Comparison of ENCODE assay signal across 8 mouse cellular contexts in the genomic region with DNA sequence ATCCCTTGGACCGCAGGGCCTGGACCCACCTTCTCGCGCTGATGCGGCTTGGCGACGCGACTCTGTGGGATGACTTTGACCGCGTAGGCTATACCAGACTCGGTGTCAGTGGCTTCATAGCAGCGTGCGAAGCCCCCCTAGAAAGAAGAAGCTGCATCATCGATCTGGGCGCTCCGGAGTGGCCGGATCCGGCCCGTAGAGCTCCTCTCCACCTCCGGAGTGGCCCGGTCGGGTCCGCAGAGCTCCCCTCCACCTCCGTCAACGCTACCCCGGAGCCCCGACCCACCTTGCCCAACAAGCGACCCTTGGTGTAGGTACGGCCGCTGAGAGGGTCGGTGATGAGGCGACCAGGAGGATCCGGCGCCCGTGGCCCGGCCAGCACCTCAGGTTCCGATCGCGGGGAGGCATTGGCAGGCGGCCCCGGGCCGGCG. TPM values are rescaled to one million over a fixed set of nuclear protein-coding genes. Genes with fewer than 3 reads are reported as not detected.
DNase-seq lines count a peak whose midpoint lies in the region; ATAC-seq and TF ChIP-seq lines count a peak whose summit lies in the region.

No protein-coding gene starts in this region.

- no peaks in the 10 kb centered on the region for H3K27me3 ChIP-seq in kidney, adult 2 months (replicated peaks; ENCODE audit: control insufficient read depth, insufficient read depth, low read length)
- H3K27me3 ChIP-seq in forebrain, postnatal 0 days (ENCODE audit: insufficient read depth, low read length) = no peaks in the 10 kb centered on the region
- H3K27me3 ChIP-seq in liver, postnatal 0 days (ENCODE audit: insufficient read depth, low read length) = peaks cover 17% of the 10 kb centered on the region

- TF ChIP-seq POLR2A in kidney, adult 2 months (IDR thresholded peaks at IDR 0.05; ENCODE audit: low read depth, low read length) = no peak

- peak; percentile 46 for ATAC-seq in forebrain, postnatal 0 days
- ATAC-seq in liver, postnatal 0 days = no peak

- peak overlapping the region; percentile 90 for H3K4me2 ChIP-seq in forebrain, postnatal 0 days (ENCODE audit: low read depth)
- peak overlapping the region; percentile 98 for H3K4me2 ChIP-seq in liver, postnatal 0 days (ENCODE audit: low read depth, low read length)

- H3K4me1 ChIP-seq in kidney, adult 2 months (ENCODE audit: control insufficient read depth, insufficient read depth, low read length) = peaks cover 10% of the 10 kb centered on the region; the same call in 1 of the 2 replicates
- H3K4me1 ChIP-seq in forebrain, postnatal 0 days (ENCODE audit: insufficient read depth) = peaks cover 5% of the 10 kb centered on the region; the same call in 1 of the 2 replicates
- peaks cover 30% of the 10 kb centered on the region for H3K4me1 ChIP-seq in liver, postnatal 0 days (ENCODE audit: insufficient read depth)

- H3K4me3 ChIP-seq in kidney, adult 2 months (ENCODE audit: insufficient read depth, low read depth, low read length) = peak overlapping the region; percentile 69
- peak overlapping the region; percentile 81 for H3K4me3 ChIP-seq in forebrain, postnatal 0 days (ENCODE audit: low read depth, low read length)
- peak overlapping the region; percentile 92 for H3K4me3 ChIP-seq in liver, postnatal 0 days (ENCODE audit: low read depth, low read length)

- no peaks in the 10 kb centered on the region for H3K36me3 ChIP-seq in kidney, adult 2 months (ENCODE audit: control insufficient read depth, insufficient read depth, low read length)
- H3K36me3 ChIP-seq in forebrain, postnatal 0 days (ENCODE audit: insufficient read depth) = peaks cover 19% of the 10 kb centered on the region
- H3K36me3 ChIP-seq in liver, postnatal 0 days (replicated peaks; ENCODE audit: insufficient read depth, low read length) = peaks cover 19% of the 10 kb centered on the region

- H3K9me3 ChIP-seq in forebrain, postnatal 0 days (ENCODE audit: low read length) = no peaks in the 10 kb centered on the region
- no peaks in the 10 kb centered on the region for H3K9me3 ChIP-seq in liver, postnatal 0 days (ENCODE audit: low read length)

- no peak overlapping the region for H3K27ac ChIP-seq in kidney, adult 2 months (ENCODE audit: insufficient read depth, low read depth, low read length)
- H3K27ac ChIP-seq in forebrain, postnatal 0 days (ENCODE audit: low read depth, low read length) = peak overlapping the region; percentile 78
- H3K27ac ChIP-seq in liver, postnatal 0 days (ENCODE audit: low read depth) = peak overlapping the region; percentile 72; the same call in 1 of the 2 replicates

- no peak for TF ChIP-seq CTCF in kidney, adult 2 months (conservative IDR thresholded peaks at IDR 0.05; ENCODE audit: insufficient read depth, insufficient read length, low read depth, low read length)
- TF ChIP-seq CTCF in forebrain, postnatal 0 days (IDR thresholded peaks at IDR 0.05; ENCODE audit: low read depth) = no peak
- TF ChIP-seq CTCF in liver, postnatal 0 days (IDR thresholded peaks at IDR 0.05; ENCODE audit: low read depth) = no peak

- DNase-seq in kidney, adult 2 months = no peak
- DNase-seq in kidney, adult 11 months = no peak
- peak; percentile 21 for DNase-seq in MN1 (ENCODE audit: low spot score)
- peak; percentile 61 for DNase-seq in forebrain, postnatal 0 days
- DNase-seq in liver, postnatal 0 days = no peak
- no peak for DNase-seq in adrenal gland, adult 18-20 months (ENCODE audit: low spot score in 2 of 2)
- DNase-seq in cerebellum, postnatal 10 days = no peak
- DNase-seq in layer of hippocampus, adult 9-10 months (ENCODE audit: low spot score) = no peak

- under 1% methylated on average over 42 of the region's 42 CpGs for WGBS in kidney, adult 2 months
- 2% methylated on average over 40 of the region's 42 CpGs for WGBS in forebrain, postnatal 0 days
- under 1% methylated on average over 41 of the region's 42 CpGs for WGBS in liver, postnatal 0 days (ENCODE audit: insufficient replicate concordance)

- TF ChIP-seq EP300 in liver, postnatal 0 days (IDR thresholded peaks at IDR 0.05; ENCODE audit: low read depth) = no peak

- H3K9ac ChIP-seq in forebrain, postnatal 0 days = peak overlapping the region; percentile 74
- H3K9ac ChIP-seq in liver, postnatal 0 days (replicated peaks) = peak overlapping the region; percentile 88

RNA-seq across cellular contexts. Expression of a gene that starts 0.4 kb away (rescaled TPM):
- 6.9 and 8.6 TPM in 2 replicates for polyA plus RNA-seq in kidney, adult 2 months (2012; rRNA removed)
- total RNA-seq in forebrain, postnatal 0 days (2014; rRNA removed) = 10.2 and 16.9 TPM in 2 replicates
- 14.4 and 18.2 TPM in 2 replicates for polyA plus RNA-seq in forebrain, postnatal 0 days (2015; fragmentation: Nextera tagmentation; extraction: Ambion mirVana)
- polyA plus RNA-seq in liver, postnatal 0 days (2015; fragmentation: Nextera tagmentation; extraction: Ambion mirVana) = 4.8 TPM in 2 replicates
- 10 to 100 TPM; 14.1 to 42.2 TPM for total RNA-seq in adrenal gland, adult 18-20 months (2021)

RNA-seq across cellular contexts. Expression of a gene that starts 6.8 kb away (rescaled TPM):
- polyA plus RNA-seq in kidney, adult 2 months (2012; rRNA removed) = 0.20 TPM in 1 of 2 replicates, not detected in the other
- total RNA-seq in forebrain, postnatal 0 days (2014; rRNA removed) = 3.1 and 6.2 TPM in 2 replicates
- polyA plus RNA-seq in forebrain, postnatal 0 days (2015; fragmentation: Nextera tagmentation; extraction: Ambion mirVana) = 1.3 and 1.7 TPM in 2 replicates
- polyA plus RNA-seq in liver, postnatal 0 days (2015; fragmentation: Nextera tagmentation; extraction: Ambion mirVana) = 0.33 TPM in 1 of 2 replicates, not detected in the other
- total RNA-seq in adrenal gland, adult 18-20 months (2021) = not detected

RNA-seq across cellular contexts. Expression of a gene that starts 7.9 kb away (rescaled TPM):
- polyA plus RNA-seq in kidney, adult 2 months (2012; rRNA removed) = 4.5 and 4.6 TPM in 2 replicates
- 5.5 and 11.4 TPM in 2 replicates for total RNA-seq in forebrain, postnatal 0 days (2014; rRNA removed)
- polyA plus RNA-seq in forebrain, postnatal 0 days (2015; fragmentation: Nextera tagmentation; extraction: Ambion mirVana) = 4.1 and 6.0 TPM in 2 replicates
- 2.3 and 2.5 TPM in 2 replicates for polyA plus RNA-seq in liver, postnatal 0 days (2015; fragmentation: Nextera tagmentation; extraction: Ambion mirVana)
- 10 to 100 TPM in 1 of 2 experiments, 1 to 10 TPM in 1; 9.1 to 11.0 TPM for total RNA-seq in adrenal gland, adult 18-20 months (2021)

RNA-seq across cellular contexts. Expression of a gene that starts 22.7 kb away (rescaled TPM):
- polyA plus RNA-seq in kidney, adult 2 months (2012; rRNA removed) = 372 and 534 TPM in 2 replicates
- 784 and 1,295 TPM in 2 replicates for total RNA-seq in forebrain, postnatal 0 days (2014; rRNA removed)
- 481 and 630 TPM in 2 replicates for polyA plus RNA-seq in forebrain, postnatal 0 days (2015; fragmentation: Nextera tagmentation; extraction: Ambion mirVana)
- polyA plus RNA-seq in liver, postnatal 0 days (2015; fragmentation: Nextera tagmentation; extraction: Ambion mirVana) = 543 and 557 TPM in 2 replicates
- 100 to 1,000 TPM; 912 to 968 TPM for total RNA-seq in adrenal gland, adult 18-20 months (2021)

RNA-seq across cellular contexts. Expression of a gene that starts 37.5 kb away (rescaled TPM):
- 5.0 and 7.1 TPM in 2 replicates for polyA plus RNA-seq in kidney, adult 2 months (2012; rRNA removed)
- 4.0 and 8.6 TPM in 2 replicates for total RNA-seq in forebrain, postnatal 0 days (2014; rRNA removed)
- polyA plus RNA-seq in forebrain, postnatal 0 days (2015; fragmentation: Nextera tagmentation; extraction: Ambion mirVana) = 0.96 and 1.9 TPM in 2 replicates
- polyA plus RNA-seq in liver, postnatal 0 days (2015; fragmentation: Nextera tagmentation; extraction: Ambion mirVana) = 0.43 and 0.52 TPM in 2 replicates
- 1 to 10 TPM; 2.2 to 2.6 TPM for total RNA-seq in adrenal gland, adult 18-20 months (2021)

Comparison
In these comparisons a context has a peak if more than half of its experiments do, and no peak if none do; other contexts are left out.
1. DNase-seq: peak in MN1 (single experiment) and forebrain, postnatal 0 days (single experiment); none in kidney, adult 2 months (single experiment), kidney, adult 11 months (single experiment), liver, postnatal 0 days (single experiment), adrenal gland, adult 18-20 months (0 of 2), cerebellum, postnatal 10 days (0 of 2) and layer of hippocampus, adult 9-10 months (single experiment).
2. Peak in every context shown above with its lines, with median percentiles within 50 percentile points of each other: H3K4me3 ChIP-seq.